Mouse (Mus musculus) forebrain, embryonic 12.5 days (tissue): ENCODE data around the gene Mars. TPM values are rescaled to one million over a fixed set of nuclear protein-coding genes. Genes with fewer than 3 reads are reported as not detected.

Source experiments
- ATAC-seq: fragments of 200-750 bp; cut with Nextera tagmentation; 2 replicates; pipeline ENCODE4 v1.8.0; 2017; ENCODE audit warnings: moderate TSS enrichment; ENCODE audit not compliant: low FRiP score
- H3K27ac ChIP-seq: fragments of 300-500 bp; sonication (generic); 2 replicates; pipeline ENCODE4 v1.5.1; 2016; ENCODE audit warnings: mild to moderate bottlenecking
- H3K27me3 ChIP-seq: fragments of 300-500 bp; sonication (generic); 2 replicates; pipeline ENCODE4 v1.6.1; 2016; ENCODE audit warnings: mild to moderate bottlenecking
- H3K36me3 ChIP-seq: fragments of 300-500 bp; sonication (generic); replicated peaks from 2 replicates; pipeline ENCODE4 v1.6.1; 2016; ENCODE audit warnings: mild to moderate bottlenecking
- H3K4me1 ChIP-seq: fragments of 300-500 bp; sonication (generic); 2 replicates; pipeline ENCODE4 v1.6.1; 2016
- H3K4me2 ChIP-seq: fragments of 300-500 bp; sonication (generic); 2 replicates; pipeline ENCODE4 v1.6.1; 2016; ENCODE audit warnings: mild to moderate bottlenecking, moderate library complexity
- H3K4me3 ChIP-seq: fragments of 300-500 bp; sonication (generic); replicated peaks from 2 replicates; pipeline ENCODE4 v1.5.1; 2016; ENCODE audit warnings: mild to moderate bottlenecking
- H3K9ac ChIP-seq: fragments of 300-500 bp; sonication (generic); 2 replicates; pipeline ENCODE4 v1.6.1; 2016; ENCODE audit warnings: mild to moderate bottlenecking
- H3K9me3 ChIP-seq: fragments of 300-500 bp; sonication (generic); 2 replicates; pipeline ENCODE4 v1.6.1; 2016
- WGBS: fragments of 180-500 bp; shearing (Covaris S2); methylation state at CpG from one replicate; pipeline ENCODE4 v1.1.7; 2016; 5-methylcytosine and 5-hydroxymethylcytosine counted together
- polyA plus RNA-seq: library from polyadenylated mRNA; unstranded; fragments of >200 nt; fragmentation: Nextera tagmentation; extraction: Ambion mirVana; gene quantifications from 2 replicates; pipeline ENCODE4 v1.2.1, GENCODE M21; 2016

Mars gene
- polyA plus RNA-seq, 1 experiment from 2014 or later = 177 TPM

DNA sequence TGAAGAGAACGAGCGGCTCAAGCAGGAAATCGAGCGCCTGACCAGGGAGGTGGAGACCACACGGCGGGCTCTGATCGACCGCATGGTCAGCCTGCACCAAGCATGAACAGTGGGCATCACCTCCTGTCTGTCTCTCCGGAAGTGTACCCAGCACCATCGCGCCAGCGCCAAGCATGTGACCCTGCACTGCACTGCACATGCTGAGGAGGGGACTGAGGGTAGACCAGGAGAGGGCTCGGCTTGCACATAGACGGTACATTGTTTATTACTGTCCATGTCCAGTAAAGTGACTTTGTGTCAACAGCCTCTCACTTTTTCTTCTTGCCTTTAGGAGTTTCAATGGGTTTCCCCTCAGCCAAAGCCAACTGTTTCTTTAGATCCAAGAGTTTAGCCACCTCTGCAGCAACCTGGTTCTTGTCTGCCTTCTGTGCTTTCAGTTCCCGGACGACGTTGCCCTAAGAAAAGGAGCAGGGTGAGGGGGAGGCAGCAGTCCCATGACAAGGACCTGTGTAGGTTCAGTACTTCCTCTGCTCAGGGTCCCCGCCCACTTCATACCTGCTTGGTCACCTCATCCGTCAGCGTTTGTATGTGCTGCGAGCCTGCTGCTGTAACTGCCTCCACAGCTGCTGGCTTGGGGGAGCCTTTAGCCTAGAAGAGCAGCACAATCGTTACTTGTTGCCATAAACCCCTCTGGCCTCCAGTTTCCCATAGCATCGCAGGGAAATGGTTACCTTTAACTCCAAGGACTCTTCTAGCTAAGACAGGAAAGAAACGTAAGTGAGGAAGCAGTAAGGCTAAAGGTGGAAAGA lies 15.4 kb downstream of the Mars start:
- Histone ChIP-seq H3K27ac (no peak overlapping the region), H3K4me1 (peaks cover 17% of the 10 kb centered on the region), H3K36me3 (peaks cover 81% of the 10 kb centered on the region), H3K9ac (no peak overlapping the region), H3K27me3 (no peaks in the 10 kb centered on the region), H3K4me3 (no peak overlapping the region), H3K4me2 (no peak overlapping the region), H3K9me3 (no peaks in the 10 kb centered on the region)
- 92% methylated on average over 24 of the region's 24 CpGs for WGBS
- no peak for ATAC-seq

DNA sequence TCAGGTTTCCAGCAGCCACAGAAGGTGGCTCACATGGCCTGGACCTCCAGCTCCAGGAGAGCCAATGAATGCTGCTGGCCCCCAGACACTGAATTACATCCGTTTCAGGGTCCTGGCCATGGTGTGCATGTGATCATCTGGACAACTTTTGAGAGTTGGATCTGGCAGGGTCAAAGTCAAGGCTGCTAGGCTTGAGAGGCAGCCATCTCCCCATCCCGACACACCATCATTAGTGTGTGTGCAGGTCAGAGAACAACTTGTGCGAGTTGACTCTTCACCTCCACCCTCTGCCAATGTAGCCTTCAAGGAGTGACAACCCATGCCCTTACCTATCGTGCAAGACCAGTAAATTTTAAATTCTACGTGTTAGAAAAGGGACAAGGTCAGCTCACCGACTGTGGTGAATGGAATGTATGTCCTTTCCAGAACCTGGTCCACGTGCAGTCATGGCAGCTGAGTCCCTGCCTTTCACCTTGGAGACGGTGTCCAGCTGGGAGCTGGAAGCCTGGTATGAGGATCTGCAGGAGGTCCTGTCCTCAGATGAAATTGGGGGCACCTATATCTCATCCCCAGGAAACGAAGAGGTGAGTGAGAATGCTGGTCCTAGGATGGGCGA lies 16.6 kb downstream of the Mars start:
- WGBS = 90% methylated on average over 10 of the region's 10 CpGs

DNA sequence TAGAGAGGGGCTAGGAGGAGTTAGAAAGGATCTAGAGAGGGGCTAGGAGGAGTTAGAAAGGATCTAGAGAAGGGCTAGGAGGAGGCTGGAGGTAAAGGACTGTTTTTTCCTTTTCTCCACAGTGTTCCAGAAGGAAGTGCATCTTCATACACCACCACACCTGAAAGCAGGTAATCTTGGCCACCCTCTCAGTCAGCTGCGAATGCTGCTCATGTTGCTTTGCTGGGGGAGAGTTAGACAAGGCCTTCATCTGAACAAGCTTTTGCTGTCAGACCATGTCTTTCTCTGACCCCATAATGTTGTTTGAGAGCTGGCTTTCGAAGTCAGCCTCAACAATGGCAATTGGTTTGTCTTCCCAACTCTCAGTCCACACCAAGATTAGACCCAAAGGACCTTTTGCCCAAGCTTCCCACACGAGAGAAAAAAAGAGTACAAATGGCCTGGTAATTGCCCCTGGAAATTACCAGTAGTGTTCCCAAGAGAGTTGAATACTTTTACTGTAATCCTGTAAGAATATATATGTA lies 17.9 kb downstream of the Mars start:
- H3K4me1 ChIP-seq = peaks cover 29% of the 10 kb centered on the region
- H3K27ac ChIP-seq = no peak overlapping the region
- H3K9ac ChIP-seq = no peak overlapping the region
- H3K4me2 ChIP-seq = no peak overlapping the region
- H3K9me3 ChIP-seq = no peaks in the 10 kb centered on the region
- no peak overlapping the region for H3K4me3 ChIP-seq
- H3K27me3 ChIP-seq = no peaks in the 10 kb centered on the region
- peaks cover 55% of the 10 kb centered on the region for H3K36me3 ChIP-seq
- 88% methylated on average over 3 of the region's 3 CpGs for WGBS
- ATAC-seq = no peak

More for the DNA sequence above, 16.6 kb downstream of the Mars start:
- H3K4me3 ChIP-seq = no peak overlapping the region
- H3K9ac ChIP-seq = no peak overlapping the region
- H3K27me3 ChIP-seq = no peaks in the 10 kb centered on the region
- H3K36me3 ChIP-seq = peaks cover 69% of the 10 kb centered on the region
- H3K4me1 ChIP-seq = peaks cover 21% of the 10 kb centered on the region
- H3K4me2 ChIP-seq = no peak overlapping the region
- H3K9me3 ChIP-seq = no peaks in the 10 kb centered on the region
- H3K27ac ChIP-seq = no peak overlapping the region
- ATAC-seq = no peak

DNA sequence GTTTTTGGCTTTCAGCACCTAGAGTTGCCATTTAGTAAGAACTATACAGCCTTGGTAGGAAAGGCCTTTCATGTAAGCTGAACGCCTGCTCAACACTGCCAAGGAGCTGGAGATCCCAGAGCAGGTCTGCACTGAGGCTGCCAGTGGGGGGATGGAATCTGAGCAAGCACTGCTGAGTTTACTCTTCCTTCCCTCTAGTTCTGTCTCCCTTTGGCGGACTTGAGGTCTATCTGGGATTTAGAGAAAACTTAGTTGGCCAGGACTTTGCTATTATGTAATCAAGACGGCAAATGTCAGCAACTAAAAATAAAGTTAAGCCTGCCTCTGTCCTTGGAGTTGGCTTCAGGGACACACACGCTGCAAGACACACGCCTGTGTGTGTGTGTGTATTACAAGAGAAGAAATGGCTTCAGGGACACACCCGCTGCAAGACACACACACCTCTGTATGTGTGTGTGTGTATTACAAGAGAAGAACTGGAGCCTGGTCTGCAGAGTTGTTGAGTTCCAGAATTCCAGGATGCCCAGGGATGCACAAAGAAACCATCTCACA lies 18.5 kb downstream of the Mars start:
- H3K36me3 ChIP-seq = peaks cover 50% of the 10 kb centered on the region
- 90% methylated on average over 6 of the region's 6 CpGs for WGBS
- H3K4me3 ChIP-seq = no peak overlapping the region
- ATAC-seq = no peak
- H3K9me3 ChIP-seq = no peaks in the 10 kb centered on the region
- H3K27ac ChIP-seq = no peak overlapping the region
- H3K9ac ChIP-seq = no peak overlapping the region
- H3K27me3 ChIP-seq = no peaks in the 10 kb centered on the region
- no peak overlapping the region for H3K4me2 ChIP-seq
- peaks cover 30% of the 10 kb centered on the region for H3K4me1 ChIP-seq

DNA sequence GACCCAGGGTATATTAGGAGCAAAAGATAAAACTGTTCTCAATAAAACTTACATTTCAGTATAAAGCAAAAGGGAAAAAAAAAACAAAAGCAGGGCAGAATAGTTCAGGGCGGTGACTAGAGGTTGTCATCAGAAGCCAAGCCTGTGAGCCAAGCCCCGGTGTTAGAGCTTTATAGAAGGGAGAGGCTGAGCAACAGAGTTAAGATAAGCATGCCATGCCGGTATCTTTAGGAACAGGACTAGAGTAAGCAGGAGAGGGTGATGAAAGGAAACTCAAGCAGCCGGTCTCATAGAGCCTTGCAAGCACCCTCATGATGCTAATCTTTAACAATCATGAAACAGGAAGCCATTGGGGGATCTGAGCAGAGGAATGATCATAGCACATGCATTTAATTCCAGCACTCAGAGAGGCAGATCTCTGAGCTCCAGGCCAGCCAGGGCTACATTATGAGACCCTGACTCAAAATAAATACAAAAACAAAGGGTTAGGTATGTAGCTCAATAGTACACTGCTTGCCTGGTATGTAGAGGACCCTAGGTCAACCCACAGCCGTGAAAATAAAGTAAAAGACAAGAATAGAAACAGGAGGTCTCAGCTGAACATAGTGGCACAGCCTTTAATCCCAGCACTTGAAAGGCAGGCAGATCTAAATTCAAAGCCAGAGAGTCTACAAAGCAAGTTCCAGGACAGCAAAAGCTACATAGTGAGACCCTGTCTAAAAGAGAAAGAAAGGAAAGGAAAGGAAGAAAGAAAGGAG lies 19.5 kb downstream of the Mars start:
- Histone ChIP-seq H3K9me3 (no peaks in the 10 kb centered on the region), H3K4me1 (peaks cover 40% of the 10 kb centered on the region), H3K4me3 (peak overlapping the region; percentile 75), H3K27ac (peak overlapping the region; percentile 98; the same call in 1 of the 2 replicates), H3K36me3 (peaks cover 44% of the 10 kb centered on the region), H3K9ac (peak overlapping the region; percentile 66), H3K4me2 (peak overlapping the region; percentile 86), H3K27me3 (no peaks in the 10 kb centered on the region)
- 53% methylated on average over 5 of the region's 5 CpGs for WGBS
- ATAC-seq = no peak

DNA sequence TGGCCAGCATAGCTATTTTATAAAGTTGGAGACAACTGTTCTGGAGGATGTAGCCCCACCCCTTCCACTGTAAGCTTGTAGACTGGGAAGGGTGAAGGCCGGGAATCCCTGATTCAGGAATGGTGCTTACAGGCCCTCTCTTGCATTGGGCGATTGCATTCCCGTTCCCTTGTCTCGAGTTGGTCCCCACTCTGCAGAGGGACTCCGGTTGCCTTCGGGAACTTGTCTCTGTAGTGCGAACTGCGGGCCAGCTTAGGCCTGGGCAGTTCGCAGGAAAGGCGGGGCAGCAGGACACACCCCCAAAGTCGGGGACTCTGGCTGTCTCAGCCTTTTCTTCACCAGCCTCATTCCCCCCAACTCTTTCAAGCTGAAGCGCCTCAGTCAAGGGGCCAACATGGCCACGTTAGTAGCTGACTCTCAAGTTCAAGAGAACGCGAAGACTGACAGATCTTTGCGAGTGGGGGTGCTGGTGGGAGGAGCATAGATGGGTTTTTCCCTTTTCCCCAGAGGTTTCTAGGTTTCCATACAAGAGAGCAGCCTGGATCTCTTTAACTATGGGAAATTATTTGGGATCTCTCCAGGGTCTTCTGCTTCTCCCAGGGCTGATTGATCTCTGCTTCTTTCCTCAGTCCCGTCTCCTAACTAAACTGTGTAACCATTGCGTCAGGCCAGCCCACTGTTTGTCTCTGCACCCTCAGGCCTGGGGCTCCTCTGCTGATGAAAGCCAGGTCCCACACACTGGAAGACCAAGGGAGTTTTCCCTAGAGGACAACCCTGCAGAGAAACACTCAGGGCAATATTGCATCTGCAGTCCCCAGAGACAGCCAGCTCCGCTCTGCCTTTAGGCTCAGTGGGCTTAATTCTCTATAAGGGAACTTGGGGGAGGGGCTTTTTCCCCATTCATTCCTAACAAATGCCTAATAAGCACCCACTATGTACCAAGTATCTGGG lies 20.4 kb downstream of the Mars start:
- 2% methylated on average over 19 of the region's 19 CpGs for WGBS
- Histone ChIP-seq H3K9ac (peak overlapping the region; percentile 66), H3K4me2 (peak overlapping the region; percentile 86), H3K36me3 (peaks cover 44% of the 10 kb centered on the region), H3K9me3 (no peaks in the 10 kb centered on the region), H3K27me3 (no peaks in the 10 kb centered on the region), H3K4me3 (peak overlapping the region; percentile 75), H3K4me1 (peaks cover 48% of the 10 kb centered on the region), H3K27ac (peak overlapping the region; percentile 98)
- peak; percentile 42 for ATAC-seq

DNA sequence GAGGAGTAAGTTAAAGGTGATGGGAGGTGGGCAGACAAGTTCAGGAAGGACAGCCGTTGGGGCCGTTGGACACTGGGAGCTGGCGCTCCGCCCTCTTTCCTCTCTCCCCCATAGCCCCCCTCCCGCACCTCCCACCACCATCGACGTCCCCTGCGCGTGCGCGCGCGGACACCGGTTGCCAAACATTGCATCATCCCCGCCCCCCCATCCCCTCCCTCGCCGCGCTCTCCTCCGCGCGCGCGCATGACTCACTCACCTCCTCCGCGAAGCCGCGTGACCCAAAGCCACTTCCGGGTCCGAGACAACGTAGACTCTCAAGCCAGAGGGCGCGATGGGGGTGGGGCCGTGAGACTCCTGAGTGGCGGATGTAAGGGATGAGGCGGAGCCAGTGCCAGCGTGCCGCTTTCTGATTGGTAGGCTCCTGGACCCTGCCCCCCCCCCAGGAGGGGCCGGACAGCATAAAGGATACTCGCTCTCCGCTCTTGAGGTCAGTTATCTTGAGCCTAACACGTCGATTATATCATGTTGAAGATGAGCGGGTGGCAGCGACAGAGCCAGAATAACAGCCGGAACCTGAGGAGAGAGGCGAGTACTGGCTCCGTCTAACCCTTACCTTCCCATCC lies 21.2 kb downstream of the Mars start:
- 1% methylated on average over 35 of the region's 47 CpGs for WGBS
- peak overlapping the region; percentile 98 for H3K27ac ChIP-seq
- H3K27me3 ChIP-seq = no peaks in the 10 kb centered on the region
- peak overlapping the region; percentile 66 for H3K9ac ChIP-seq
- peak overlapping the region; percentile 75 for H3K4me3 ChIP-seq
- H3K4me1 ChIP-seq = peaks cover 56% of the 10 kb centered on the region
- peaks cover 44% of the 10 kb centered on the region for H3K36me3 ChIP-seq
- ATAC-seq = peak; percentile 92
- peak overlapping the region; percentile 86 for H3K4me2 ChIP-seq
- H3K9me3 ChIP-seq = no peaks in the 10 kb centered on the region

DNA sequence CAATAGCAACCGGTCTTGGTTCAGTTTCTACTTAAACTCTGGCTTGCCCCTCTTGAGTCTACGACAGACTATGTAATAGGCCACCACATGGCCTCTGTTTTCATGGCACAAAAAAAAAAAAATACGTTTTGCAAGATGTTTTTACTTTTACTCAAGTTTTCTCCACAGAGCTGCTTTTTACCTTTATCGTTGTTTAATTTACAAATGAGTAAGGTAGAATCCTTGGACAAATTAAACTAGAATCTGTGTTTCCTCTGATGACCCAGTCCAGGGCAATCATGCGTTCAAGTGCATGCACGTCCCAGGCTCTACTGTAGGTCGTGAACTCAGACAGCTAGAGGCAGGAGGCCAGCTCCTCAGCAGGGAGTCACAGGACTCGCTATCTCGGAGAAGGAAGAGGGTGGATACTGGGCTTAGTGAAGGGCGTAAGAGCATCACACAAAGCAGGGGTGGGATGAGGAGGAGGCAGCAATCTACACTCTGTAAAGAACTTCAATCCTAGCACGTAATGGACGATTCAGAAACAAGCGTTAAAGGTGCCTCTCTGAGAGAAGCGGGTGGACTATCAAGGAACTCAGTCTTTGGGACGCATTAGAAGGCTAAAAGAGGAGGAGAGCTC lies 21.9 kb downstream of the Mars start:
- no peaks in the 10 kb centered on the region for H3K27me3 ChIP-seq
- ATAC-seq = peak; percentile 2
- H3K4me1 ChIP-seq = peaks cover 62% of the 10 kb centered on the region
- WGBS = 1% methylated on average over 15 of the region's 15 CpGs
- peak overlapping the region; percentile 75 for H3K4me3 ChIP-seq
- H3K9me3 ChIP-seq = no peaks in the 10 kb centered on the region
- peaks cover 44% of the 10 kb centered on the region for H3K36me3 ChIP-seq
- H3K9ac ChIP-seq = peak overlapping the region; percentile 83; the same call in 1 of the 2 replicates
- H3K4me2 ChIP-seq = peak overlapping the region; percentile 86
- H3K27ac ChIP-seq = peak overlapping the region; percentile 98

DNA sequence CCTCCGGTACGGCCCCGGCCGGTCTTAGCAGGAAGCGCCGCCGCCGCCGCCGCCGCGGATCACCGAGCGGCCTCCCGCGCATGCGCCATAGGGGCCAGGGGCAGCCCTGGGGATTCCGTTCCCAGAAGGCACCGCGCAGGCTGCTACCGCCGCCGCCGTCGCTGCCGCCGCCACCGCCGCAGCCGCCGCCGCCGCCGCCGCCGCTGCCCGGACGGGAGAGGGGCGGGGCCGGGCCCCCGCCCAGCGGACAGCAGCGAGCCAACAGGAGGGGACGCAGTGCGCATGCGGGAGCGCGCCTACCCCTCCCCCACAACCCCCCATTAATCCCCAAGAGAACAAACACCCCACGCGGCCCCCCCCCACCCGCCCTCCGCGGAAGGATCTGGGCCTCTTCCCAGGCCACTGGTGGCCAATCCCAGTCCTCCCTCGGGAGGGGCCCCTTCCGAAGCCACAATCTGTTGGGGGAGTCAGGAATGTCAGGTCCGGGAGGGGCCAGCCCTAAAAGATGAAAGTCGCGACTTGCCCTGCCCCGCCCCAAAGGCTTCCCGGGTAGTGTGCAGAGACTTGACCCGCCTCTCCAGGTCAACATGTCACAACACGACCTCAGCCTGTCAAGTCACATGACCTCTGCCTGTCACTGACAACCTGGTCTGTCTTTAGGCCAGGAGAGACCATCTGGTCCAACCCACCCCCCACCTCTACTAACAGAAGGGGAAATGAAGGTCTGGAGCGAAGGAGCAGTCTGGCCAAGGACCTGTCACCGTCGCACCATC lies 22.6 kb downstream of the Mars start, which contains the start of gene Mbd6:
Gene Mbd6, minus strand, starts transcription at position 219 of the 773 bp plus-strand sequence.
- H3K36me3 ChIP-seq = peaks cover 44% of the 10 kb centered on the region
- peaks cover 65% of the 10 kb centered on the region for H3K4me1 ChIP-seq
- peak within 1 kb of the TSS; percentile 86 for H3K4me2 ChIP-seq
- 0% methylated on average over 39 of the region's 65 CpGs for WGBS
- peak; percentile 42 for ATAC-seq
- H3K27ac ChIP-seq = peak within 1 kb of the TSS; percentile 98
- peak within 1 kb of the TSS; percentile 83 for H3K9ac ChIP-seq
- H3K9me3 ChIP-seq = no peaks in the 10 kb centered on the region
- no peaks in the 10 kb centered on the region for H3K27me3 ChIP-seq
- H3K4me3 ChIP-seq = peak within 1 kb of the TSS; percentile 75

DNA sequence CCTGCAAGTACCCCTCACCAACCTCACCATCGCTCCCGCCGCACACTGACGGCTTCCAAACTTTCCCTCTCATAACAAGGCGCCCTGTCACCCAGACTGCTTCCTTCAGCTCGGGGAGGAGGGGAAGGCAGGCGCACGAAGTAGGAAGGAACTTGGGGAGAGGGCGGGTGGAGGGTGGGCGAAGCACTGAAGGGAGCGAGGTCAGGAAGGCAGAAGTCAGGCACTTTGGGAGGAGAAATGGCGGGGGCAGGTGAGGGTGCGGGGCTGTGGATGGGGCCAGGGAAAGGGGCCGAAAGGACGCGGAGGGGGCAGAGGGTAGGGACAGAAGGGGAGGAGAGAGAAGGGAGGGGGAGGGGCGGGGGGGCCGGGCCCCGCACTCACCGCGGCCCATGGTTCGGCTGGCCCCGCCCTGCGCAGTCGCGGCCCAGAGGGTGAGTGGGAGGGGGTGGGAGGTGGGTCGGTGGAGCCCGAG lies 23.2 kb downstream of the Mars start:
- under 1% methylated on average over 22 of the region's 28 CpGs for WGBS
- Histone ChIP-seq H3K36me3 (peaks cover 44% of the 10 kb centered on the region), H3K9ac (peak overlapping the region; percentile 83), H3K4me3 (peak overlapping the region; percentile 75), H3K4me1 (peaks cover 65% of the 10 kb centered on the region), H3K4me2 (peak overlapping the region; percentile 86), H3K27me3 (no peaks in the 10 kb centered on the region), H3K9me3 (no peaks in the 10 kb centered on the region), H3K27ac (peak overlapping the region; percentile 98)
- peak; percentile 1; the same call in 1 of the 2 replicates for ATAC-seq
